Mouse (Mus musculus) MEL (cell line): ENCODE data around the gene Sox15. TPM values are rescaled to one million over a fixed set of nuclear protein-coding genes. Genes with fewer than 3 reads are reported as not detected.

ENCODE experiments used
- DNase-seq: peaks from one replicate; pipeline ENCODE4 v3.0.0; 2011; ENCODE audit warnings: low read depth, low spot score
- H3K27ac ChIP-seq: 2 replicates; pipeline ENCODE4 v1.5.1; 2012; ENCODE audit warnings: low read depth, mild to moderate bottlenecking, control low read depth, low read length, moderate library complexity; ENCODE audit not compliant: control insufficient read depth
- H3K27me3 ChIP-seq, 2 experiments: fragments of 150-350 bp in 1 of 2; sonication (generic) in 1 of 2; 2 replicates each; pipeline ENCODE4 v1.6.1; 2012; ENCODE audit warnings: low read length in 2 of 2, mild to moderate bottlenecking in 2 of 2, improper control_type of control experiment in 1 of 2, moderate library complexity in 1 of 2; ENCODE audit not compliant: insufficient read depth in 2 of 2, control insufficient read depth in 1 of 2
- H3K36me3 ChIP-seq, 2 experiments: 2 replicates each; pipeline ENCODE4 v1.6.1; 2012 to 2014; ENCODE audit warnings: low read length in 2 of 2, improper control_type of control experiment in 1 of 2, inconsistent platforms in 1 of 2, mild to moderate bottlenecking in 1 of 2; ENCODE audit not compliant: insufficient read depth in 2 of 2, control insufficient read depth in 1 of 2
- H3K4me1 ChIP-seq, 2 experiments: fragments of 150-350 bp in 1 of 2; sonication (generic) in 1 of 2; 2 replicates each; pipeline ENCODE4 v1.6.1; 2012; ENCODE audit warnings: low read length in 2 of 2, improper control_type of control experiment in 1 of 2, mild to moderate bottlenecking in 1 of 2; ENCODE audit not compliant: insufficient read depth in 2 of 2, control insufficient read depth in 1 of 2
- H3K4me3 ChIP-seq, 2 experiments: fragments of 150-350 bp in 1 of 2; sonication (generic) in 1 of 2; 2 replicates each; pipeline ENCODE4 v1.5.1; 2012; ENCODE audit warnings: low read depth in 2 of 2, low read length in 2 of 2, mild to moderate bottlenecking in 2 of 2, moderate library complexity in 2 of 2, control low read depth in 1 of 2, improper control_type of control experiment in 1 of 2; ENCODE audit not compliant: control insufficient read depth in 1 of 2, insufficient read depth in 1 of 2
- H3K79me2 ChIP-seq: 2 replicates; pipeline ENCODE4 v1.6.1; 2012; ENCODE audit warnings: mild to moderate bottlenecking, low read length, moderate library complexity; ENCODE audit not compliant: control insufficient read depth, poor library complexity, insufficient read depth
- H3K9ac ChIP-seq: 2 replicates; pipeline ENCODE4 v1.6.1; 2012; ENCODE audit warnings: low read depth, mild to moderate bottlenecking, control low read depth, low read length, moderate library complexity; ENCODE audit not compliant: control insufficient read depth, poor library complexity, severe bottlenecking
- H3K9me3 ChIP-seq: fragments of 150-350 bp; sonication (generic); replicated peaks from 2 replicates; pipeline ENCODE4 v1.6.1; 2012; ENCODE audit warnings: mild to moderate bottlenecking, low read length, improper control_type of control experiment, moderate library complexity; ENCODE audit not compliant: insufficient read depth
- BHLHE40 ChIP-seq: IDR thresholded peaks from 2 replicates; pipeline ENCODE4 v1.6.1; 2012; ENCODE audit warnings: low read depth, mild to moderate bottlenecking, inconsistent platforms, low read length, improper control_type of control experiment, borderline replicate concordance
- CHD1 ChIP-seq: IDR thresholded peaks from 2 replicates; pipeline ENCODE4 v1.6.1; 2012; ENCODE audit warnings: low read depth, mild to moderate bottlenecking, inconsistent platforms, low read length, improper control_type of control experiment
- CHD2 ChIP-seq: IDR thresholded peaks from 2 replicates; pipeline ENCODE4 v1.6.1; 2011; ENCODE audit warnings: low read length, improper control_type of control experiment
- CTCF ChIP-seq, 3 experiments: IDR thresholded peaks in 2 of 3; conservative IDR thresholded peaks in 1 of 3; 2 replicates each; pipeline ENCODE4 v1.5.1; 2011 to 2012; ENCODE audit warnings: low read length in 3 of 3, low read depth in 2 of 3, mild to moderate bottlenecking in 2 of 3, improper control_type of control experiment in 1 of 3, inconsistent platforms in 1 of 3, mixed read lengths in 1 of 3, moderate library complexity in 1 of 3; ENCODE audit not compliant: control insufficient read depth in 1 of 3, insufficient read depth in 1 of 3, poor library complexity in 1 of 3, severe bottlenecking in 1 of 3
- E2F4 ChIP-seq: IDR thresholded peaks from 2 replicates; pipeline ENCODE4 v1.6.1; 2011; ENCODE audit warnings: low read depth, low read length, improper control_type of control experiment, borderline replicate concordance
- EP300 ChIP-seq, 2 experiments: IDR thresholded peaks; 2 replicates each; pipeline ENCODE4 v1.6.1; 2011; ENCODE audit warnings: improper control_type of control experiment in 2 of 2, low read length in 2 of 2, low read depth in 1 of 2, mild to moderate bottlenecking in 1 of 2
- ETS1 ChIP-seq: IDR thresholded peaks from 2 replicates; pipeline ENCODE4 v1.6.1; 2012; ENCODE audit warnings: low read depth, mild to moderate bottlenecking, inconsistent platforms, low read length, improper control_type of control experiment, moderate library complexity
- GABPA ChIP-seq: IDR thresholded peaks from 2 replicates; pipeline ENCODE4 v1.6.1; 2012; ENCODE audit warnings: low read depth, mild to moderate bottlenecking, inconsistent platforms, low read length, improper control_type of control experiment, moderate library complexity
- GATA1 ChIP-seq: IDR thresholded peaks from 2 replicates; pipeline ENCODE4 v1.6.1; 2011; ENCODE audit warnings: low read depth, low read length, improper control_type of control experiment
- HCFC1 ChIP-seq: IDR thresholded peaks from 2 replicates; pipeline ENCODE4 v1.6.1; 2012; ENCODE audit warnings: low read depth, mild to moderate bottlenecking, inconsistent platforms, low read length, improper control_type of control experiment, moderate library complexity
- JUND ChIP-seq: IDR thresholded peaks from 2 replicates; pipeline ENCODE4 v1.6.1; 2011; ENCODE audit warnings: low read depth, mild to moderate bottlenecking, improper control_type of control experiment, low read length
- KAT2A ChIP-seq: conservative IDR thresholded peaks from 2 replicates; pipeline ENCODE4 v1.6.1; 2012; ENCODE audit warnings: low read depth, low read length, improper control_type of control experiment, inconsistent platforms
- MAFK ChIP-seq: IDR thresholded peaks from 2 replicates; pipeline ENCODE4 v1.6.1; 2011; ENCODE audit warnings: low read depth, mild to moderate bottlenecking, low read length, improper control_type of control experiment, borderline replicate concordance
- MAX ChIP-seq: IDR thresholded peaks from 2 replicates; pipeline ENCODE4 v1.6.1; 2011; ENCODE audit warnings: low read length, improper control_type of control experiment
- MAZ ChIP-seq: IDR thresholded peaks from 2 replicates; pipeline ENCODE4 v1.6.1; 2012; ENCODE audit warnings: low read depth, mild to moderate bottlenecking, inconsistent platforms, low read length, improper control_type of control experiment
- MEF2A ChIP-seq: IDR thresholded peaks from 2 replicates; pipeline ENCODE4 v1.6.1; 2014; ENCODE audit warnings: low read depth, mild to moderate bottlenecking, inconsistent platforms, low read length, improper control_type of control experiment; ENCODE audit not compliant: poor library complexity, insufficient replicate concordance, severe bottlenecking; ENCODE audit errors: extremely low read depth
- MXI1 ChIP-seq: IDR thresholded peaks from 2 replicates; pipeline ENCODE4 v1.6.1; 2011; ENCODE audit warnings: mild to moderate bottlenecking, low read depth, low read length, improper control_type of control experiment
- MYB ChIP-seq: IDR thresholded peaks from 2 replicates; pipeline ENCODE4 v1.6.1; 2011; ENCODE audit warnings: mild to moderate bottlenecking, low read depth, low read length, improper control_type of control experiment
- MYC ChIP-seq: IDR thresholded peaks from 2 replicates; pipeline ENCODE4 v1.6.1; 2011; ENCODE audit warnings: low read depth, mild to moderate bottlenecking, low read length, improper control_type of control experiment, moderate library complexity
- NELFE ChIP-seq: IDR thresholded peaks from 2 replicates; pipeline ENCODE4 v1.6.1; 2011; ENCODE audit warnings: low read depth, low read length, improper control_type of control experiment
- NRF1 ChIP-seq: IDR thresholded peaks from 2 replicates; pipeline ENCODE4 v1.6.1; 2014; ENCODE audit warnings: low read depth, mild to moderate bottlenecking, inconsistent platforms, low read length, improper control_type of control experiment, moderate library complexity; ENCODE audit not compliant: poor library complexity, insufficient read depth, severe bottlenecking
- POLR2A ChIP-seq, 2 experiments: IDR thresholded peaks; 2 replicates each; pipeline ENCODE4 v1.6.1; 2011 to 2012; ENCODE audit warnings: low read length in 2 of 2, mild to moderate bottlenecking in 2 of 2, control low read depth in 1 of 2, improper control_type of control experiment in 1 of 2, low read depth in 1 of 2, moderate library complexity in 1 of 2; ENCODE audit not compliant: control insufficient read depth in 1 of 2, insufficient read depth in 1 of 2, poor library complexity in 1 of 2
- POLR2AphosphoS2 ChIP-seq: IDR thresholded peaks from 2 replicates; pipeline ENCODE4 v1.6.1; 2011; ENCODE audit warnings: low read length, improper control_type of control experiment
- POLR2AphosphoS5 ChIP-seq: IDR thresholded peaks from 2 replicates; pipeline ENCODE4 v1.6.1; 2012; ENCODE audit warnings: low read depth, borderline replicate concordance, mild to moderate bottlenecking, inconsistent platforms, low read length, moderate library complexity, mixed read lengths
- RAD21 ChIP-seq: IDR thresholded peaks from 2 replicates; pipeline ENCODE4 v1.6.1; 2011; ENCODE audit warnings: mild to moderate bottlenecking, low read depth, low read length, improper control_type of control experiment
- RCOR1 ChIP-seq: IDR thresholded peaks from 2 replicates; pipeline ENCODE4 v1.6.1; 2012; ENCODE audit warnings: low read depth, mild to moderate bottlenecking, inconsistent platforms, low read length, improper control_type of control experiment
- SIN3A ChIP-seq: IDR thresholded peaks from 2 replicates; pipeline ENCODE4 v1.6.1; 2012; ENCODE audit warnings: low read length, improper control_type of control experiment, inconsistent platforms
- SMC3 ChIP-seq: IDR thresholded peaks from 2 replicates; pipeline ENCODE4 v1.6.1; 2011; ENCODE audit warnings: low read depth, low read length, improper control_type of control experiment
- TAL1 ChIP-seq: IDR thresholded peaks from 2 replicates; pipeline ENCODE4 v1.6.1; 2012; ENCODE audit warnings: mild to moderate bottlenecking, inconsistent platforms, low read length, moderate library complexity, mixed read lengths
- TBP ChIP-seq: IDR thresholded peaks from 2 replicates; pipeline ENCODE4 v1.8.0; 2011; ENCODE audit warnings: low read depth, low read length, improper control_type of control experiment
- TCF12 ChIP-seq: IDR thresholded peaks from 2 replicates; pipeline ENCODE4 v1.6.1; 2014; ENCODE audit warnings: low read depth, mild to moderate bottlenecking, inconsistent platforms, low read length, improper control_type of control experiment, moderate library complexity
- UBTF ChIP-seq: IDR thresholded peaks from 2 replicates; pipeline ENCODE4 v1.6.1; 2012; ENCODE audit warnings: low read depth, mild to moderate bottlenecking, inconsistent platforms, low read length, improper control_type of control experiment, moderate library complexity, borderline replicate concordance; ENCODE audit not compliant: insufficient read depth
- USF1 ChIP-seq: IDR thresholded peaks from 2 replicates; pipeline ENCODE4 v1.6.1; 2014; ENCODE audit warnings: low read depth, mild to moderate bottlenecking, inconsistent platforms, low read length, improper control_type of control experiment, moderate library complexity
- USF2 ChIP-seq, 2 experiments: IDR thresholded peaks; 2 replicates each; pipeline ENCODE4 v1.6.1; 2011 to 2012; ENCODE audit warnings: improper control_type of control experiment in 2 of 2, low read length in 2 of 2, borderline replicate concordance in 1 of 2, inconsistent platforms in 1 of 2, low read depth in 1 of 2, mild to moderate bottlenecking in 1 of 2; ENCODE audit not compliant: insufficient read depth in 1 of 2
- ZC3H11A ChIP-seq: IDR thresholded peaks from 2 replicates; pipeline ENCODE4 v1.6.1; 2012; ENCODE audit warnings: low read depth, mild to moderate bottlenecking, inconsistent platforms, low read length, improper control_type of control experiment
- ZKSCAN1 ChIP-seq: IDR thresholded peaks from 2 replicates; pipeline ENCODE4 v1.6.1; 2012; ENCODE audit warnings: low read depth, mild to moderate bottlenecking, inconsistent platforms, low read length, improper control_type of control experiment, moderate library complexity
- ZMIZ1 ChIP-seq: IDR thresholded peaks from 2 replicates; pipeline ENCODE4 v1.6.1; 2012; ENCODE audit warnings: low read depth, mild to moderate bottlenecking, inconsistent platforms, low read length, improper control_type of control experiment, moderate library complexity
- ZNF384 ChIP-seq: IDR thresholded peaks from 2 replicates; pipeline ENCODE4 v1.6.1; 2012; ENCODE audit warnings: low read depth, mild to moderate bottlenecking, inconsistent platforms, low read length, improper control_type of control experiment
- polyA plus RNA-seq, 2 experiments: library from polyadenylated mRNA; stranded (reverse) in 1 of 2; unstranded in 1 of 2; fragments of >175 nt in 1 of 2; fragments of >200 nt in 1 of 2; gene quantifications; 2 replicates each; pipeline versions ENCODE4 v1.2.1 to v1.2.4; 2012; ENCODE audit warnings: low replicate concordance in 2 of 2, low read depth in 1 of 2; ENCODE audit not compliant: insufficient read length in 2 of 2, insufficient read depth in 1 of 2, missing spikeins in 1 of 2
- total RNA-seq: library from RNA; depleted of rRNA; stranded (reverse); fragments of 300-350 nt; gene quantifications from 2 replicates; pipeline ENCODE4 v1.2.3, GENCODE M21; 2012

Sox15 gene
- total and polyA plus RNA-seq, 3 experiments: 0.11 TPM; not detected in 2

GRCm38 (mm10) chr11:69629802-69630201, 25.3 kb upstream of the Sox15 start:
- peaks cover 7 to 17% of the 10 kb centered on the region in 2 experiments for H3K4me1 ChIP-seq
- DNase-seq: peak; percentile 63
- H3K27ac ChIP-seq: no peak overlapping the region
- no peak overlapping the region for H3K9ac ChIP-seq
- H3K27me3 ChIP-seq: no peaks in the 10 kb centered on the region
- H3K9me3 ChIP-seq: no peaks in the 10 kb centered on the region
- peaks cover 20% of the 10 kb centered on the region for H3K79me2 ChIP-seq
- no peak overlapping the region for H3K4me3 ChIP-seq
- H3K36me3 ChIP-seq: peaks cover 0 to 19% of the 10 kb centered on the region in 2 experiments; a peak in 2 of 4 replicates
- no peak for TF ChIP-seq CHD2
- no peak for TF ChIP-seq ZMIZ1
- no peak for TF ChIP-seq POLR2A (IDR thresholded peaks at IDR 0.05; ENCODE audit: control insufficient read depth in 1 of 2, insufficient read depth in 1 of 2, low read depth in 1 of 2, low read length in 2 of 2, poor library complexity in 1 of 2)
- TF ChIP-seq EP300 (IDR thresholded peaks at IDR 0.05; ENCODE audit: low read depth in 1 of 2, low read length in 2 of 2): no peak
- no peak for TF ChIP-seq JUND
- TF ChIP-seq MEF2A: no peak
- no peak for TF ChIP-seq POLR2AphosphoS5
- no peak for TF ChIP-seq BHLHE40
- TF ChIP-seq E2F4: no peak
- TF ChIP-seq RAD21: peak; percentile 46
- no peak for TF ChIP-seq ETS1
- TF ChIP-seq MAFK: no peak
- no peak for TF ChIP-seq NELFE
- TF ChIP-seq MAX: no peak
- TF ChIP-seq ZNF384: no peak
- TF ChIP-seq MXI1: no peak
- TF ChIP-seq TBP: no peak
- no peak for TF ChIP-seq MAZ
- TF ChIP-seq CHD1: no peak
- no peak for TF ChIP-seq TAL1
- TF ChIP-seq KAT2A: no peak
- TF ChIP-seq GATA1: no peak
- TF ChIP-seq SMC3: peak; percentile 63
- TF ChIP-seq TCF12: no peak
- TF ChIP-seq ZKSCAN1: no peak
- TF ChIP-seq ZC3H11A: 0 out of 2 replicates have a peak, but pooled peaks have one; percentile 28
- TF ChIP-seq USF2 (IDR thresholded peaks at IDR 0.05; ENCODE audit: borderline replicate concordance in 1 of 2, insufficient read depth in 1 of 2, low read depth in 1 of 2, low read length in 2 of 2): no peak
- peak; percentile 37 to 77 (median 72) for TF ChIP-seq CTCF (IDR thresholded peaks at IDR 0.05 in 2 of 3, conservative IDR thresholded peaks at IDR 0.05 in 1 of 3; ENCODE audit: control insufficient read depth in 1 of 3, insufficient read depth in 1 of 3, low read depth in 2 of 3, low read length in 3 of 3, poor library complexity in 1 of 3, severe bottlenecking in 1 of 3)
- no peak for TF ChIP-seq POLR2AphosphoS2
- no peak for TF ChIP-seq MYB
- 0 out of 2 replicates have a peak, but pooled peaks have one; percentile 52 for TF ChIP-seq MYC
- TF ChIP-seq GABPA: no peak
- TF ChIP-seq USF1: no peak
- TF ChIP-seq HCFC1: 0 out of 2 replicates have a peak, but pooled peaks have one; percentile 54
- no peak for TF ChIP-seq UBTF
- TF ChIP-seq RCOR1: 0 out of 2 replicates have a peak, but pooled peaks have one; percentile 4
- TF ChIP-seq NRF1: no peak
- TF ChIP-seq SIN3A: 0 out of 2 replicates have a peak, but pooled peaks have one; percentile 47
